Mouse (Mus musculus): ENCODE data around the gene Gm4737.

The Gm4737 gene

GRCm38 (mm10) chr16:46107431-46107830 lies 47.4 kb downstream of the Gm4737 start:
- TF ChIP-seq GATA4 (IDR thresholded peaks at IDR 0.05; ENCODE audit: insufficient replicate concordance, low read length) = no peak

DNA sequence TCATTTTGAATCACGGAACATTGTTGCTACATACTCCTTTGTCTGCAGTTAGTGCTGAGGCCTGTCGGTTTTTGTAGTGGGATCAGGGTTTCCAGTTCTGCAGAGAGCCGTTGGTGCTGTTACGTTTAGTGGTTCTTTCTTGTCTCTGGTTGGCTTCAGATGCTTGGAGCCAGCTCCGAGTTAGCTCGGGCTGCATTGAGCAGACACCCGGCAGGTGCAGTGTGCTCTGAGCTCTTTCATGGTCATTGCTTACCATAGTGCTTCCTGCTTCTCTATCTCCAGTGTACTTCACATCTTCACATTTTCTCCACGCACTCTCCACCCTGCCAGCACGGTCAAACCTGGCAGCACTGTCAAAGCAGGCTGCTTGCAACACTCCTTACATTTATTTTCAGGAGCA lies 50.4 kb downstream of the Gm4737 start:
- no peak for TF ChIP-seq GATA4 (IDR thresholded peaks at IDR 0.05; ENCODE audit: insufficient replicate concordance, low read length)
